18 mouse cellular contexts compared by ENCODE assay signal in the genomic region with DNA sequence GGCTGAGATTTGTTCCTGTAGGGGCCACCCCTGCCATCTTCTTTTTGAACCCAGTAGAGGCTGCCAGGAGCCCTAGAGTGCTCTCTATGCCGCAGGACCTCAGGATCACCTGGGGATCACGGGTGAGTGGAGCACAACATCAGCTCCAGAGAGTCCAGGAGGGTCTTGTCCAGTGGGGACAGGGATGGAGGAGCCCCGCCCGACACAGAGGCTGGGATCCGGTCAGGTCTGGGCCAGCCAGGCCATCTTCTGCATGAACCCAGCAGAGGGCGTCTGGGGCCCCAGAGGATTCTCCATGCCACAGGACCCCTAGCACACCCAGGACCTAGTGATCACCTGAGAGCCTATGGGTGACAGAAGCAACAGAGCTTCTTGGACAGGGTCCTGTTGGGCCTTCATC.
"Had no signal": no experiment of that assay in that cellular context is flagged by ENCODE, and none has a peak within 500 bp of the region (broad histone marks: within the 10 kb centered on the region; RNA-seq: fewer than 3 reads in every experiment).

No protein-coding gene starts in this region.

- H3K4me2 ChIP-seq: heart, embryonic 12.5 days; hindbrain, embryonic 13.5 days; hindbrain, embryonic 15.5 days; kidney, embryonic 15.5 days; limb, embryonic 13.5 days; limb, embryonic 15.5 days; liver, embryonic 12.5 days had no signal

- DNase-seq: gastrocnemius, postnatal 14 days; gastrocnemius, postnatal 36 days; heart, adult 18-20 months; kidney, postnatal 14 days; kidney, postnatal 36 days; layer of hippocampus, adult 9-11 months; layer of hippocampus, postnatal 36 days; left cerebral cortex, postnatal 4 days had no signal

- H3K9me3 ChIP-seq: hindbrain, embryonic 13.5 days; hindbrain, embryonic 15.5 days; kidney, embryonic 15.5 days; limb, embryonic 13.5 days; limb, embryonic 15.5 days; liver, embryonic 12.5 days had no signal

- H3K4me3 ChIP-seq: heart, embryonic 12.5 days; hindbrain, embryonic 13.5 days; hindbrain, embryonic 15.5 days; kidney, embryonic 15.5 days; limb, embryonic 13.5 days; limb, embryonic 15.5 days; liver, embryonic 12.5 days had no signal

- H3K36me3 ChIP-seq: heart, embryonic 12.5 days; hindbrain, embryonic 13.5 days; hindbrain, embryonic 15.5 days; kidney, embryonic 15.5 days; limb, embryonic 13.5 days; limb, embryonic 15.5 days; liver, embryonic 12.5 days had no signal

- H3K27me3 ChIP-seq: heart, embryonic 12.5 days; hindbrain, embryonic 13.5 days; hindbrain, embryonic 15.5 days; kidney, embryonic 15.5 days; limb, embryonic 13.5 days; limb, embryonic 15.5 days; liver, embryonic 12.5 days had no signal

- ATAC-seq: hindbrain, postnatal 0 days; intestine, embryonic 16.5 days; liver, embryonic 12.5 days had no signal

- H3K27ac ChIP-seq: hindbrain, embryonic 13.5 days; hindbrain, embryonic 15.5 days; hindbrain, postnatal 0 days; kidney, embryonic 15.5 days; kidney, postnatal 0 days; limb, embryonic 13.5 days; limb, embryonic 15.5 days; liver, embryonic 12.5 days had no signal

- H3K9ac ChIP-seq: heart, embryonic 12.5 days; hindbrain, embryonic 13.5 days; hindbrain, embryonic 15.5 days; kidney, embryonic 15.5 days; limb, embryonic 13.5 days; limb, embryonic 15.5 days; liver, embryonic 12.5 days had no signal

- H3K4me1 ChIP-seq: heart, embryonic 12.5 days; hindbrain, embryonic 13.5 days; hindbrain, embryonic 15.5 days; kidney, embryonic 15.5 days; limb, embryonic 13.5 days; limb, embryonic 15.5 days; liver, embryonic 12.5 days had no signal
